Mouse (Mus musculus) olfactory bulb, adult 2 months (tissue): ENCODE results near the gene Trrap. TPM values are rescaled to one million over a fixed set of nuclear protein-coding genes. Genes with fewer than 3 reads are reported as not detected.

ENCODE experiments used
- H3K27ac ChIP-seq: fragments of 200-500 bp; 2 replicates; pipeline ENCODE4 v1.5.1; 2012; ENCODE audit warnings: low read depth, low read length; ENCODE audit not compliant: insufficient read depth
- H3K4me1 ChIP-seq: fragments of 200-500 bp; 2 replicates; pipeline ENCODE4 v1.6.1; 2012; ENCODE audit warnings: low read length; ENCODE audit not compliant: control insufficient read depth, insufficient read depth
- H3K4me3 ChIP-seq: fragments of 200-500 bp; 2 replicates; pipeline ENCODE4 v1.5.1; 2012; ENCODE audit warnings: mild to moderate bottlenecking, low read depth, low read length, moderate library complexity; ENCODE audit not compliant: insufficient read depth
- CTCF ChIP-seq: fragments of 200-500 bp; IDR thresholded peaks from 2 replicates; pipeline ENCODE4 v1.5.1; 2012; ENCODE audit warnings: low read depth, mild to moderate bottlenecking, low read length, moderate library complexity; ENCODE audit not compliant: insufficient read depth
- POLR2A ChIP-seq: fragments of 200-500 bp; IDR thresholded peaks from 2 replicates; pipeline ENCODE4 v1.6.1; 2012; ENCODE audit warnings: mild to moderate bottlenecking, low read depth, low read length, moderate library complexity; ENCODE audit not compliant: insufficient read depth
- WGBS: fragments of 180-500 bp; shearing (Covaris S2); methylation state at CpG from one replicate; pipeline ENCODE4 v1.1.7; 2018; 5-methylcytosine and 5-hydroxymethylcytosine counted together
- polyA plus RNA-seq: library from polyadenylated mRNA; stranded (reverse); fragments of >200 nt; gene quantifications from 2 replicates; pipeline ENCODE4 v1.2.4, GENCODE M21; 2012; ENCODE audit warnings: low replicate concordance; ENCODE audit not compliant: missing spikeins, insufficient read depth, insufficient read length

Trrap gene
- polyA plus RNA-seq, 1 experiment = 93.7 TPM

DNA sequence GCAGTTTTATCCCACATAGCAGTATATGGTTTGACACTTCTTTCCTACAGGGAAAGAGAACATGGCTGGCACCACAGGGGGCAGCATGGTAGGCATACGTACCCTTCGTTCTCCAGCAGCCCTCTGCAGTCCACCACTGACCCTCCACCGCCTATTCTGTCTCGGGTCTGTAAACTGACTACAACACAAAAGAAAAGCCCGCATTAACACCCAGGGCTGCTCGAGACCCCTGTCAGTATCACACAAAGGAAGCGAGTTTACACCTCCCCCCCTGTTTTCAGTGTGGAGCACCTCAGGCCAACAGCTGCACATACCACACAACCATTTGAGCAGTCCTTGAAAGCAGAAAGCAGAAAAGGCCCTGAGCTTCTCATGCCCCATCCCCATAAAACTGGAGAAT is 130.3 kb downstream of the Trrap start:
- Histone ChIP-seq H3K4me1 (peaks cover 7% of the 10 kb centered on the region; the same call in 1 of the 2 replicates), H3K27ac (no peak overlapping the region), H3K4me3 (no peak overlapping the region)
- 68% methylated on average over 7 of the region's 7 CpGs for WGBS
- TF ChIP-seq POLR2A (no peak), CTCF (no peak)

DNA sequence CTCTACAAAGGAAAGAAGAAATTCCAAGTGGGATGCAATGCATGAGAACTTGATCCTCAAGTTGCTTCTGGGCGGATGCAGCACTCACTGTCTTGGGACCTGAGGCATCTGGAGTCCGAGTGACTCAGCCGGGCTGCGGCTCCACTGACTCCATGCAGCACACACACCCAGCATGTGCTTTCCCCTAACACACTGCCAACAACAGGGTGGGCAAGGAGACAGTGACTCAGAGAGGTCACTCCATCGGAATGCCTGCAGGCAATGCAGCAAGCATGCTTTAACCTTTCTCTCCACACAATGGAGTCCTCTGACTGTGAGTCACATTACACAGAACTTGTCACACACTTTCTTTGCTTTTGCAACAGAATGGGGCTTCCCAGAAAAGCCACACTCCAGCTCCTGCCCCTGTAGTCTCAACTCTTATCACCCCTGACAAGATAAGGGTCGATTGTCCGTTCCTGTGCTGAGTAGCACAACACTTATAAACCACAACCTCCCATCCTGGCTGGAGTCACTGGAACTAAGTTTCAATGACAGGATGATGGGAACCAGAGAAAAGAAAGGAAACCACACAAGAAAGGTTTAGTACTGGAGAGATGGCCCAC is 131.0 kb downstream of the Trrap start:
- Histone ChIP-seq H3K27ac (no peak overlapping the region), H3K4me3 (no peak overlapping the region), H3K4me1 (peaks cover 7% of the 10 kb centered on the region; the same call in 1 of the 2 replicates)
- TF ChIP-seq CTCF = no peak
- no peak for TF ChIP-seq POLR2A
- WGBS = 32% methylated on average over 7 of the region's 7 CpGs

- no peak for TF ChIP-seq CTCF
- TF ChIP-seq POLR2A = no peak
- 93% methylated on average over 7 of the region's 7 CpGs for WGBS
- no peak overlapping the region for H3K4me3 ChIP-seq
- H3K27ac ChIP-seq = no peak overlapping the region
- H3K4me1 ChIP-seq = peaks cover 7% of the 10 kb centered on the region; the same call in 1 of the 2 replicates
Observed at GRCm38 (mm10) chr5:144901035-144901434, 133.5 kb downstream of the Trrap start.

GRCm38 (mm10) chr5:144901791-144902190 is 134.3 kb downstream of the Trrap start:
- 83% methylated on average over 10 of the region's 10 CpGs for WGBS
- H3K4me1 ChIP-seq = peaks cover 7% of the 10 kb centered on the region; the same call in 1 of the 2 replicates
- H3K4me3 ChIP-seq = no peak overlapping the region
- no peak overlapping the region for H3K27ac ChIP-seq
- no peak for TF ChIP-seq CTCF
- no peak for TF ChIP-seq POLR2A

DNA sequence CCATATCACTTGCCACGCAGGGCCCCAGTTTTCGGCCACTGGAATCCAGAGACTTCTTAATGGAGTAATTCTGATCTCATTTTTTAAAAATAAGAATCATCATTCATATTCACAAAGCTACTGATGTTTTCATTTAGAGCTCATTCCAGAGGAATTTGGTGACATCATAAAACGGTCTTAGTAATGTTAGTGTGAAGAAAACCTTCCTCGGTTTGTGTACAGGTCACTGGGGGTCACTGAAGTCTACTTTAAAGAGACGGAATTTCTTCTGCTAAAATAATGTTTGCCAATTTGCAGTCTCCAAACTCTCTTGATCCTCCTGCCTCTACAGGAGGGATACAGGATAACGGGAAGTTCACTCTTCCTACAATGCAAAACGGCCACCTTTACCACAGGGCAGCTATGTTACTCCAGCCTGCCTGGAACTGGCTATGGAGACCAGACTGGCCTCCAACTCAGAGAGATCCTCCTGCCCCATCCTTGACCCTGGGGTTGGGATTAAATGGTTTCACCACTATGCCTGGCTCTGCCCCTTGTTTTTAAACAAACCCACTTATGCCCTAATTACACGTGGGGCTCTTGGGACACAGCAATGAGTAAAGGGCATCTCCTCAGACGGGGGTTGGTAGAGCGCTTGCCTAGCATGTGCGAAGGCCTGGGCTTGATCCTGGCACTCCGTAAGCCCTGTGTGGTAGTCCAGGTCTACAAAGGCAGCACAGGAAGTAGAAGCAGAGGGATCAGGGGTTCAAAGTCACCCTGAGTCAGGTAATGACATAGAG is 137.0 kb downstream of the Trrap start:
- Histone ChIP-seq H3K4me1 (no peaks in the 10 kb centered on the region), H3K4me3 (no peak overlapping the region), H3K27ac (no peak overlapping the region)
- TF ChIP-seq CTCF (no peak), POLR2A (no peak)
- 89% methylated on average over 12 of the region's 12 CpGs for WGBS

DNA sequence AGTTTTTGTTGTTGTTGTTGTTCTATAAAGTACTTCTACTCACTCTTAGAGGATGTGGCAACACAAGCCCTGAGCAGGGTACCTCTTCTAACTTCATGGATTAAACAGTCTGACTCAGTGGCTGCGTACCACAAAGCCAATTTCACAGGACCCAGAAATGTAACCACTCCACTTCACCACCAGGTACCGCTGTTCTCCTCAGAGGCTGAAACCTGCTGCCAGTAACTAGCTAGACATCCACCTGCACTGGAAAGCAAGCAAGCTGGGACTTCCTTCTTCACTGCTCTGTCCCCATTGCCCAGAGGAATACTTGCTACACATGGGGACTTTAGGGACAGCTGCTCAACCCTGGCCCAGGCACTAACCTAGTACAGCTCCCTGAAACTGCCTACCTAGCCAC is 140.1 kb downstream of the Trrap start:
- Histone ChIP-seq H3K4me3 (no peak overlapping the region), H3K27ac (no peak overlapping the region), H3K4me1 (no peaks in the 10 kb centered on the region; the same call in 1 of the 2 replicates)
- TF ChIP-seq CTCF = no peak
- TF ChIP-seq POLR2A = no peak
- WGBS = 87% methylated on average over 2 of the region's 2 CpGs

Other genes starting within 250 kb of the Trrap start
- gene Nptx2, start 221.8 kb upstream of the Trrap start, polyA plus RNA-seq = not detected in 2 replicates
- gene Tmem130, start 5.9 kb upstream of the Trrap start, polyA plus RNA-seq = not detected in 2 replicates
- not detected in 2 replicates for gene Smurf1, start 198.1 kb downstream of the Trrap start, polyA plus RNA-seq